Mouse (Mus musculus) ZHBTc4 (cell line): ENCODE results near the gene Slc25a23.

ENCODE experiments used
- DNase-seq: peaks from one replicate; pipeline ENCODE4 v3.0.0-alpha.2; 2011; ENCODE audit warnings: low read depth, low spot score

Slc25a23 gene

GRCm38 (mm10) chr17:57019693-57020092, 40.0 kb downstream of the Slc25a23 start:
- DNase-seq = no peak

GRCm38 (mm10) chr17:57012245-57012795, 47.3 kb downstream of the Slc25a23 start:
- no peak for DNase-seq

GRCm38 (mm10) chr17:57011236-57012141, 48.2 kb downstream of the Slc25a23 start, which contains the start of the genes Gtf2f1 and Gm17949:
Gene Gtf2f1, minus strand, starts transcription at chr17:57011288.
Gene Gm17949, plus strand, starts transcription at chr17:57011469.
- DNase-seq = peak; percentile 99

- DNase-seq = no peak
These were observed 48.8 kb downstream of the Slc25a23 start for GRCm38 (mm10) chr17:57010911-57011235.

GRCm38 (mm10) chr17:57007137-57007905, 52.3 kb downstream of the Slc25a23 start:
- DNase-seq = peak; percentile 86

- DNase-seq = no peak
These were observed 55.7 kb downstream of the Slc25a23 start for GRCm38 (mm10) chr17:57003994-57004393.

- DNase-seq = no peak
These were observed 58.4 kb downstream of the Slc25a23 start for GRCm38 (mm10) chr17:57001228-57001627.

- no peak for DNase-seq
These were observed 59.6 kb downstream of the Slc25a23 start, which contains the start of gene Pspn for GRCm38 (mm10) chr17:56999968-57000609. Gene Pspn, minus strand, starts transcription at chr17:57000018.

- DNase-seq = no peak
These were observed 60.2 kb downstream of the Slc25a23 start for GRCm38 (mm10) chr17:56999414-56999813.

GRCm38 (mm10) chr17:56997029-56997667, 62.5 kb downstream of the Slc25a23 start, which contains the start of gene Alkbh7:
Gene Alkbh7, plus strand, starts transcription at chr17:56997339.
- peak; percentile 100 for DNase-seq

- DNase-seq = no peak
These were observed 63.2 kb downstream of the Slc25a23 start for GRCm38 (mm10) chr17:56996506-56996905.

- DNase-seq = no peak
These were observed 64.6 kb downstream of the Slc25a23 start for GRCm38 (mm10) chr17:56995046-56995445.
